In the genomic region with DNA sequence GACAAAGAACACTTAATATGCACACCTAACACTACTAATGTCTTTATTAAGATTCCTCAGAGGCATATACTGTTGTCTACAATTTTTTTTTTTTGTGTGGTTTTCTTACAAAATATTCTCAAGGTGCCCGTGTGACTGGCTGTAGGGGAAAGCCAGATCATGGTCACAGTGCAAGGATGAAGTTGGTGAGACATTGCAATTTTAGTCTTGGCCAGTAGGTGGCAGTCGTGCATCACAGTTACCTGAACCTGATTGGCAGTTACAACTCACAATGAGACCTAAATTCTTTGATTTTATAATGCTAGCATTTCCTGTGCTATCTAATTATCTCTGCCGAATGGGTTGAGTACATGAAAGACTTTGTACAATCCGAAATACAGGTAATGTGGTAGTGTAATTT, we compare ENCODE assay signal across 7 mouse cellular contexts.
DNase-seq lines count a peak whose midpoint lies in the region; ATAC-seq and TF ChIP-seq lines count a peak whose summit lies in the region.

No protein-coding gene starts in this region.

- H3K79me2 ChIP-seq in MEL (ENCODE audit: control insufficient read depth, insufficient read depth, low read length, poor library complexity), result no peaks in the 10 kb centered on the region

- no peaks in the 10 kb centered on the region for H3K9me3 ChIP-seq in MEL (replicated peaks; ENCODE audit: insufficient read depth, low read length)

- no peaks in the 10 kb centered on the region for H3K36me3 ChIP-seq in MEL (ENCODE audit: control insufficient read depth in 1 of 2, insufficient read depth in 2 of 2, low read length in 2 of 2)

- H3K4me1 ChIP-seq in MEL (ENCODE audit: control insufficient read depth in 1 of 2, insufficient read depth in 2 of 2, low read length in 2 of 2), result no peaks in the 10 kb centered on the region
- no peaks in the 10 kb centered on the region for H3K4me1 ChIP-seq in bone marrow, adult 2 months (ENCODE audit: control insufficient read depth, insufficient read depth, low read length)

- TF ChIP-seq CTCF in MEL (IDR thresholded peaks at IDR 0.05 in 2 of 3, conservative IDR thresholded peaks at IDR 0.05 in 1 of 3; ENCODE audit: control insufficient read depth in 1 of 3, insufficient read depth in 1 of 3, low read depth in 2 of 3, low read length in 3 of 3, poor library complexity in 1 of 3, severe bottlenecking in 1 of 3), result peak; percentile 77 to 88 (median 79)
- TF ChIP-seq CTCF in bone marrow, adult 2 months (IDR thresholded peaks at IDR 0.05; ENCODE audit: control insufficient read depth, insufficient read depth, low read length), result peak; percentile 66

- H3K27me3 ChIP-seq in MEL (ENCODE audit: control insufficient read depth in 1 of 2, insufficient read depth in 2 of 2, low read length in 2 of 2), result no peaks in the 10 kb centered on the region

- no peak overlapping the region for H3K4me3 ChIP-seq in MEL (ENCODE audit: control insufficient read depth in 1 of 2, insufficient read depth in 1 of 2, low read depth in 2 of 2, low read length in 2 of 2)
- H3K4me3 ChIP-seq in bone marrow, adult 2 months (replicated peaks; ENCODE audit: control insufficient read depth, low read depth, low read length), result no peak overlapping the region

- ATAC-seq in hematopoietic stem cell, adult 5-6 weeks (replicated peaks in 1 of 2; ENCODE audit: insufficient read depth in 1 of 2, low FRiP score in 2 of 2, low TSS enrichment in 1 of 2, low read depth in 1 of 2, poor library complexity in 2 of 2, severe bottlenecking in 2 of 2), result peak; percentile 58 to 83; a peak in 3 of 4 replicates
- ATAC-seq in megakaryocyte progenitor cell, adult 5-6 weeks (replicated peaks; ENCODE audit: poor library complexity), result peak; percentile 97

- DNase-seq in MEL (ENCODE audit: low read depth, low spot score), result peak; percentile 77
- DNase-seq in fibroblast of lung, adult 2 months (ENCODE audit: low read depth), result peak; percentile 26
- DNase-seq in layer of hippocampus, postnatal 25 days (ENCODE audit: extremely low spot score in 1 of 2, low spot score in 1 of 2), result peak; percentile 61 to 88
- peak; percentile 30 to 53 for DNase-seq in right cerebral cortex, postnatal 36 days (ENCODE audit: low spot score in 2 of 2)

- TF ChIP-seq RAD21 in MEL (IDR thresholded peaks at IDR 0.05; ENCODE audit: low read depth, low read length), result peak; percentile 99

- no peak overlapping the region for H3K9ac ChIP-seq in MEL (ENCODE audit: control insufficient read depth, low read depth, low read length, poor library complexity, severe bottlenecking)

- no peak for TF ChIP-seq POLR2A in MEL (IDR thresholded peaks at IDR 0.05; ENCODE audit: control insufficient read depth in 1 of 2, insufficient read depth in 1 of 2, low read depth in 1 of 2, low read length in 2 of 2, poor library complexity in 1 of 2)
- TF ChIP-seq POLR2A in bone marrow, adult 2 months (IDR thresholded peaks at IDR 0.05; ENCODE audit: borderline replicate concordance, control insufficient read depth, low read depth, low read length), result no peak

- no peak overlapping the region for H3K27ac ChIP-seq in MEL (ENCODE audit: control insufficient read depth, low read depth, low read length)
- no peak overlapping the region for H3K27ac ChIP-seq in bone marrow, adult 2 months (ENCODE audit: control insufficient read depth, insufficient read depth, low read depth, low read length, poor library complexity)

- TF ChIP-seq EP300 in MEL (IDR thresholded peaks at IDR 0.05; ENCODE audit: low read depth in 1 of 2, low read length in 2 of 2), result no peak; a peak in 1 of 4 replicates

- 7% methylated on average over 4 of the region's 4 CpGs for WGBS in bone marrow, adult 2 months

TF ChIP-seq in MEL, 35 proteins besides CTCF, POLR2A, EP300 and RAD21:
- TF ChIP-seq SMC3 (IDR thresholded peaks at IDR 0.05; ENCODE audit: low read depth, low read length) (peak; percentile 93), ZKSCAN1 (IDR thresholded peaks at IDR 0.05; ENCODE audit: low read depth, low read length) (no peak), ZC3H11A (IDR thresholded peaks at IDR 0.05; ENCODE audit: low read depth, low read length) (peak; percentile 96)

Comparison
In these comparisons a context has a peak if more than half of its experiments do, and no peak if none do; other contexts are left out.
1. DNase-seq: peak in every context shown above with its lines; median percentile 77 in MEL; 74 in layer of hippocampus, postnatal 25 days; 42 in right cerebral cortex, postnatal 36 days; 26 in fibroblast of lung, adult 2 months.